Mouse (Mus musculus): Measurements from ENCODE around the gene Rnf217. TPM values are rescaled to one million over a fixed set of nuclear protein-coding genes. Genes with fewer than 3 reads are reported as not detected.

The Rnf217 gene
- polyA plus RNA-seq, 1 experiment = 3.1 TPM

GRCm38 (mm10) chr10:31515897-31516296 lies 93.1 kb downstream of the Rnf217 start:
- TF ChIP-seq POLR2A (IDR thresholded peaks at IDR 0.05; ENCODE audit: borderline replicate concordance, low read depth, low read length) = no peak
- no peak for TF ChIP-seq CTCF (IDR thresholded peaks at IDR 0.05; ENCODE audit: low read depth, low read length)
- no peak overlapping the region for H3K27ac ChIP-seq (ENCODE audit: insufficient read depth, low read depth, low read length)
- H3K4me1 ChIP-seq (ENCODE audit: control insufficient read depth, insufficient read depth, low read length) = no peaks in the 10 kb centered on the region
- no peak overlapping the region for H3K4me3 ChIP-seq (ENCODE audit: insufficient read depth, low read length)

- H3K4me1 ChIP-seq (ENCODE audit: control insufficient read depth, insufficient read depth, low read length) = peaks cover 3% of the 10 kb centered on the region; the same call in 1 of the 2 replicates
- no peak overlapping the region for H3K4me3 ChIP-seq (ENCODE audit: insufficient read depth, low read length)
- TF ChIP-seq CTCF (IDR thresholded peaks at IDR 0.05; ENCODE audit: low read depth, low read length) (no peak), POLR2A (IDR thresholded peaks at IDR 0.05; ENCODE audit: borderline replicate concordance, low read depth, low read length) (no peak)
- no peak overlapping the region for H3K27ac ChIP-seq (ENCODE audit: insufficient read depth, low read depth, low read length)
These were observed 104.8 kb downstream of the Rnf217 start for GRCm38 (mm10) chr10:31504134-31504551.

- peaks cover 3% of the 10 kb centered on the region; the same call in 1 of the 2 replicates for H3K4me1 ChIP-seq (ENCODE audit: control insufficient read depth, insufficient read depth, low read length)
- H3K4me3 ChIP-seq (ENCODE audit: insufficient read depth, low read length) = no peak overlapping the region
- no peak overlapping the region for H3K27ac ChIP-seq (ENCODE audit: insufficient read depth, low read depth, low read length)
- TF ChIP-seq POLR2A (IDR thresholded peaks at IDR 0.05; ENCODE audit: borderline replicate concordance, low read depth, low read length) (no peak), CTCF (IDR thresholded peaks at IDR 0.05; ENCODE audit: low read depth, low read length) (no peak)
These were observed 105.3 kb downstream of the Rnf217 start for GRCm38 (mm10) chr10:31503542-31504133.

GRCm38 (mm10) chr10:31501644-31502043 lies 107.3 kb downstream of the Rnf217 start:
- peaks cover 3% of the 10 kb centered on the region; the same call in 1 of the 2 replicates for H3K4me1 ChIP-seq (ENCODE audit: control insufficient read depth, insufficient read depth, low read length)
- H3K27ac ChIP-seq (ENCODE audit: insufficient read depth, low read depth, low read length) = no peak overlapping the region
- TF ChIP-seq POLR2A (IDR thresholded peaks at IDR 0.05; ENCODE audit: borderline replicate concordance, low read depth, low read length) (no peak), CTCF (IDR thresholded peaks at IDR 0.05; ENCODE audit: low read depth, low read length) (no peak)
- no peak overlapping the region for H3K4me3 ChIP-seq (ENCODE audit: insufficient read depth, low read length)

- H3K4me3 ChIP-seq (ENCODE audit: insufficient read depth, low read length) = no peak overlapping the region
- no peak for TF ChIP-seq POLR2A (IDR thresholded peaks at IDR 0.05; ENCODE audit: borderline replicate concordance, low read depth, low read length)
- TF ChIP-seq CTCF (IDR thresholded peaks at IDR 0.05; ENCODE audit: low read depth, low read length) = no peak
- H3K4me1 ChIP-seq (ENCODE audit: control insufficient read depth, insufficient read depth, low read length) = peaks cover 3% of the 10 kb centered on the region; the same call in 1 of the 2 replicates
- no peak overlapping the region for H3K27ac ChIP-seq (ENCODE audit: insufficient read depth, low read depth, low read length)
These were observed 112.1 kb downstream of the Rnf217 start for GRCm38 (mm10) chr10:31496931-31497330.

GRCm38 (mm10) chr10:31495826-31496225 lies 113.2 kb downstream of the Rnf217 start:
- Histone ChIP-seq H3K4me1 (ENCODE audit: control insufficient read depth, insufficient read depth, low read length) (peaks cover 3% of the 10 kb centered on the region; the same call in 1 of the 2 replicates), H3K4me3 (ENCODE audit: insufficient read depth, low read length) (no peak overlapping the region), H3K27ac (ENCODE audit: insufficient read depth, low read depth, low read length) (no peak overlapping the region)
- TF ChIP-seq CTCF (IDR thresholded peaks at IDR 0.05; ENCODE audit: low read depth, low read length) = no peak
- TF ChIP-seq POLR2A (IDR thresholded peaks at IDR 0.05; ENCODE audit: borderline replicate concordance, low read depth, low read length) = no peak

GRCm38 (mm10) chr10:31494296-31494695 lies 114.7 kb downstream of the Rnf217 start:
- no peak overlapping the region for H3K4me3 ChIP-seq (ENCODE audit: insufficient read depth, low read length)

GRCm38 (mm10) chr10:31467043-31467898 lies 141.7 kb downstream of the Rnf217 start:
- no peaks in the 10 kb centered on the region for H3K4me1 ChIP-seq (ENCODE audit: control insufficient read depth, insufficient read depth, low read length)
- TF ChIP-seq CTCF (IDR thresholded peaks at IDR 0.05; ENCODE audit: low read depth, low read length) (no peak), POLR2A (IDR thresholded peaks at IDR 0.05; ENCODE audit: borderline replicate concordance, low read depth, low read length) (no peak)

More at GRCm38 (mm10) chr10:31494296-31494695, 114.7 kb downstream of the Rnf217 start:
- Histone ChIP-seq H3K27ac (ENCODE audit: insufficient read depth, low read depth, low read length) (no peak overlapping the region), H3K4me1 (ENCODE audit: control insufficient read depth, insufficient read depth, low read length) (no peaks in the 10 kb centered on the region)
- TF ChIP-seq CTCF (IDR thresholded peaks at IDR 0.05; ENCODE audit: low read depth, low read length) (no peak), POLR2A (IDR thresholded peaks at IDR 0.05; ENCODE audit: borderline replicate concordance, low read depth, low read length) (no peak)

GRCm38 (mm10) chr10:31465840-31466541 lies 143.0 kb downstream of the Rnf217 start:
- H3K27ac ChIP-seq (ENCODE audit: insufficient read depth, low read depth, low read length) = no peak overlapping the region
- no peak for TF ChIP-seq CTCF (IDR thresholded peaks at IDR 0.05; ENCODE audit: low read depth, low read length)
- no peak for TF ChIP-seq POLR2A (IDR thresholded peaks at IDR 0.05; ENCODE audit: borderline replicate concordance, low read depth, low read length)
- no peaks in the 10 kb centered on the region for H3K4me1 ChIP-seq (ENCODE audit: control insufficient read depth, insufficient read depth, low read length)
- H3K4me3 ChIP-seq (ENCODE audit: insufficient read depth, low read length) = no peak overlapping the region

More at GRCm38 (mm10) chr10:31467043-31467898, 141.7 kb downstream of the Rnf217 start:
- H3K27ac ChIP-seq (ENCODE audit: insufficient read depth, low read depth, low read length) = no peak overlapping the region
- no peak overlapping the region for H3K4me3 ChIP-seq (ENCODE audit: insufficient read depth, low read length)

Data from bone marrow macrophage, adult 2 months (primary cell).